Mouse (Mus musculus) cerebellum, adult 11 months (tissue): ENCODE data around the gene Cbx6.

Source experiments
- DNase-seq: peaks from one replicate; pipeline ENCODE4 v3.0.0; 2022

The Cbx6 gene

DNA sequence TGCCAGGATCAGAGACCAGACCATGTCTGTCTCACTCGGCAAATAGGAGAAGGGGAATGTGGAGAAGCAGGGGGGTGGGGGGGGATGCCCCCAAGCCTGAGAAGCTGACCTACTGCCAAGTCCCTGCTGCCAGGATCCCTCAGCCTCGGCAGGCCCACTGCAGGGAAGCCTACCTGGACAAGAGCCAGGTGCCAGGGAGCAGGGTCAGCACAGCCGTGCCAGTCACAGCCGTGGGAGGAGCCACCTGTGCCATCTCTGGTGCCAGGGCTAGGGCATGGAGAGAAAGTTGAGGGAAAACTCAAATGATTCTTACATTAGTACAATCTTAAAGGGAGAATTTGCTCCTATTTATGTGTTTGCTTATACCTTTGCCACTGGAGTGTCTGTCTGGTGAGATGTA is 32.2 kb downstream of the Cbx6 start:
- peak; percentile 71 for DNase-seq

DNA sequence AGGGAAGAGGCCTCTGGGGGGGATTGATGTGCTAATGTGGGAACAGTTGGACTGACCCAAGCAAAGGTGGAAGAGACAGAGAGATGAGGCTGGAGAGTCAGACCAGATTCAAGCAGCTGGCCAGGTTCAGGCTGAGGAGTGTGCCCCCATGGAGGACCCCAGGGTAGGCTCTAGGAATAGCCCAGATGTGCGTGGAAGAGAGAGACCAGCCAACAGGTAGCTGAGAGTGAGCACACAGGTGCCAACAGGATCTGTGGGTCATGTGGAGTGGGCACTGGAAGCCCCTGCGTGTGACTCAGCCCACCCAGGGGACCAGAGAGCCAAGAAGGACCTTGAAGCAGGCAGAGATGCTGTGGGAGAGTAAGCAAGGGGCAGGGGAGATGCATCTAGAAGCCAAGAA is 32.8 kb downstream of the Cbx6 start:
- DNase-seq, result no peak

DNA sequence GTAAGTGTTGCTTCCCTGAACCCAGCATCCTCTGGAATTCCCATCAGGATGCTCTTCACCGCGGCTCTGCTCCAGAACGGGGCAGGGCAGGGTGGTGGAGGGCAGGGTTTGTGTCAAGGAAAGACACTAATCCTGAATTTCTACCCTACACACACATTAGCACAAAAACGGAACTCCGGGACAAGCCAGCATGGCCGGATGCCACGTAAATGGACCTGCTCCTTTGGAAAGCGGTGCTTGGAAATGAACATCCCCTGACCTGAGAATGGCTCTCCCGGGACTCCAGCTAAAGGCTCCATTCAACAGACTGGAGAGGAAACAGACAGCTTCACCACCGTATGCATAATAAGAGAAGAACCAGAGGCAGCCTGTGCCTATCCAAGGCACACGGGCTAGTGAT is 33.8 kb downstream of the Cbx6 start:
- DNase-seq, result peak; percentile 38

DNA sequence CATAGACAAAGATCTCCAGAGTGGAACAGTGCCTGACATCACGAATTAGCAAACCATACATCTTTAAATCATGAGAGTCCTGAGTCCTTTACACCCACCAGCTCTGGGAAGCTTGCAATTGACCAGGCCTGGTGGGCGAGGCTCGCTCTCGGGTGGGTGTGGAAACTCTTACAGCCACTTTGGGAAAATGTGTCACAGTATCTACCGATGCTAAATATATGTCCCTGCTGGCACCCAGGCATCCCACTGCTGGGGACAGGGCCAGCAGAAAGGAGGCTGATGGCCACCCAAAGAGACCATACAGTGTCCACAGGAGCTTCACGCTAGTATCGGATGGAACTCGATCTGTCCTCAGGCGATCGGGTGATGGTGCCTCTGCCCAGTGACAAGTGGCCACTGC is 35.9 kb downstream of the Cbx6 start:
- DNase-seq, result no peak

DNA sequence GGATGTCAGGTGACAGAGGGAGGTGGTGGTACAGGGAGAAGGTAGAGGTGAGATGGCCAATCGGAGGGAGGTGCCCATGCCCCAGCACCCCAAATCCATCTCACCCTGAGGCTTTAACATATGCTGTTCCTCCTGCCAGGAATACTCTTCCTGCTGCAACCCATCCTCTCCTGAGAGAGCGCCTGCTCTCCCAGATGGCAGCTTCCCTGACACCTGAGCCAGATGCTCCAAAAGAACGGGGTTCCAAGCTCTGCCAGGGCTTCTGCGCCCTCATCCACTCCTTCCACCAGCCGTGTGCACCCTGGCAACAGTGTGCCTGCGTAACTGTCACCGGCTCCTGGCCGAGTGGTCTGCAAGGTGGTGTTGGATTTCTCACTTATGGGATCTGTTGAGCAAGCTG is 36.8 kb downstream of the Cbx6 start:
- DNase-seq, result peak; percentile 37

DNA sequence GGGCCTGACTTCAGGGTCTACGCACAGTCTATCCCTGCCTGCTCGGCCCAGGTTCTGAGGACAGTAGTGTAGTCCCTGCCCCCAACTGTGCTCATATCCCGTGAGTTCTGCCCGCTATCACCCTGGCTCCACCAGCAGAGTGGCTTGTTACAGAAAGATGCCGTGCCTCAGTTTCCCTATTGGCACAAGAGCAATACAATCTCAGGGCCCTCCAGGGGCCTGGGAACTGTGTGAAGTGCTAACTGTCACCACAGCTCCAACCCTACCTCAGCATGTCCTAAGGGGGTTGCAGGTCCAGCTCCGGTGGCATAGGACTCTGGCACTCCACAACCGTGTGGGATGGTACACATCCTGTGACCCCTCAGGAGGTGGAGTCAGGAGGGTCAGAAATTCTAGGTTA is 37.4 kb downstream of the Cbx6 start:
- no peak for DNase-seq

DNA sequence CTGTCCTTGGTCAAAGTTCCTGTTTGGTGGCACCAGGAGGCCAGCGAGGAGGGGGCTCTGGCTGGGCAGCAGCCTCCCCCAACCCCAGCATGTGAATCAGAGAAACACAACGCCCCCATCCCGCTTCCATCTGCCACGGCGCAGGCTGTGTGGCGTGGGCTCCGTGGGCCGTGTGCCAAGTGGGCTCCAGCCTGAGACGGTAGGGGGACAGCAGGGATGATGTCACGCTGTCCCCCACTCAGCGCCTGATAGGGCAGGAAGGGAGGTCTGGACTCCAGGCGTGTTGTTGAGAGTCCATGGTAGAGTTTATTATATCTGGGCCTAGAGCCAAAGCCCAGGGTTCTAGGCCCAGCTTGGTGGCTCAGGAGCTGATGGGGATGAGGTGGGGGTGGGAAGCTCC is 38.2 kb downstream of the Cbx6 start:
- no peak for DNase-seq

DNA sequence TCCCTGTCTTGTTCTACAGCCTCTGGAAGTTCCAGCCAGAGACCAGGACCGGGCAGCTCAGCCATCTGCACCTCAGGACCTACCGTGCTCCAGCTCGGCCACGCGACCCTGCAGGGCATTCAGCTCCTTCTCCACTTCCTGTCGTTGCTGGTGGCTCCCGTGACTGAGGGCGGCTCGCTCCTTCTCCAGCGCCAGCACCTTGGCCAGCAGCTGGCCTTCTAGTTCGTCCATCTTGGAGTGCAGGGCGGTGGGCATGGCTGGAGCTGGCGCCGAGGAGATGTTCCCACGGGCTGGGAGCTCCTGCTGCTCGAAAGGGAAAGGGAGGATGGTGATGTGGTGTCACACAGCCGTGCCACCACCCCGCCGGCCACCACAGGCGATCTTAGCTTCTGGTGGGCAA is 40.3 kb downstream of the Cbx6 start:
- no peak for DNase-seq

DNA sequence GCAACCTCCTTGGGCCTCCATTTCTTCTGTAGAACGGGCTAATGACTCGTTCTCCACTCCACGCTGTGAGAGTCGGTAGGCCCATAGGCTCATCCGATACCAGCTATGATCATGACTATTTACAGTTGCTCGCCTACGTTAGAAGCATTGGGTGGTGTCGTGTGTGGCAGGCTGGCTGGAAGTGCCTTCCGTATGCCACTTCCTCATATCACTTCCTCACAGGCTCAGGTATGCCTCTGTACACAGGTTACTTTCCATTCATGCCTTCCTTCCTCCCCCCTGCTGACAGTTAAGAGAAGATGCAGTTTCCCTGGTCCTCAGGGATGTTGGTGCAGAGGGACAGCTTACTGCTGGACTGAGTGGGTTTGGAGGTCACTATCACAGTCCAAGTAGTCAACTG is 41.4 kb downstream of the Cbx6 start:
- no peak for DNase-seq

DNA sequence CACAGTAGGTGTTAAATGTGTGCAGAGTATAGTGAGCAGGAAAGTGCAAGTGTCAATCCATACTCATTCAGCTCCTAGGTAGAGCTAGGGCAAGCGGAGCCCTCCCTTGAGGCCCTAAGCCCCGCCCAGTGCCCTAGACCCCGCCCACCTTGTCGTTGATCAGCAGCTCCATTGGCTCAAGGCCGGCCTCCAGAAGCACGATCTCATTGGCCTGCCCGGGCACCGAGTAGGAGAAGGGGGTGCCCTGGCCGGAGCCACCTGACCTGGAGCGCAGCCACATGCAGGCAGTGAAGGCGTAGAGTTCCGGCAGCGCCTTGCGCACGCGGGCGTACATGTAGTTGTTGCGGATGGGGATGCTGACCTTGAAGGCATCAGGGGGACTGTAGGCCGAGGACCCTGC is 42.0 kb downstream of the Cbx6 start:
- DNase-seq, result peak; percentile 53

DNA sequence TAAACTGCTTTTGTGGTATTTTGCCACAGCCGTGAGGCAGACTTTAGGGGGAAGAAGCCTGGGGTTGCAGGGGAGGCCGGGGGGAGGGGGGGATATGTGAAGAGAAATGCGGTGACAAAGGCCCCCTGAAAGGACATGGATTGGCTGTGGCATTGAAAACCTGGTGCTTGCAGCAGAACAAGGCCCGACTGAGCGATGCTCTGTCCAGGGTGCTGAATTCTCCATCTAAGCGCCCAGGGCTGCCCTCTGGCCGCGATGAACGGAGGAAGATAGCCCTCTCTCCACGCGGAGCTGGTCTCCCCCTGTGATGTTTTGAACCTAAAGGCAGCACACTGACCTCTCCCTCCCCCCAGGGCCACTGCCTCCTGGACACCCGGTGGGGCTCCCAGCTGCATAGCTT is 43.0 kb downstream of the Cbx6 start:
- DNase-seq, result no peak

DNA sequence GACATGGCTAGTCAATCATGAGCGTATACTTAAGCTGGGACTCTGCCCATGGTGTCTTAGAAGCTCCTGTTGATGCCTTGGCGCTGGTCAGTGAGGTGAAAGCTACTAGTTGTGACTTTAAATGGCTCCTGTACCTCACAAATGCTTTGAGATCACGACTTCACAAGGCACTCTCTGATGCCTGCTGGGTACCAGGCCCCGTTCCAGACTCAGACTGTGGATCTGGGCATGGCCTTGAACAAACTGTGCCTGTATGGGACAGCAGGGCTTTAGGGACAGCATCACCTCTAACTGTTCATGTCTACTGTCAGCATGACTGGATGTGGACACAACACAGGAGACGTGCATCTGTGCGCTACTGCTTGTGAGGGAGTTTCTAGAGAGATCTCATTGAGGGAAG is 43.6 kb downstream of the Cbx6 start:
- DNase-seq, result peak; percentile 53

DNA sequence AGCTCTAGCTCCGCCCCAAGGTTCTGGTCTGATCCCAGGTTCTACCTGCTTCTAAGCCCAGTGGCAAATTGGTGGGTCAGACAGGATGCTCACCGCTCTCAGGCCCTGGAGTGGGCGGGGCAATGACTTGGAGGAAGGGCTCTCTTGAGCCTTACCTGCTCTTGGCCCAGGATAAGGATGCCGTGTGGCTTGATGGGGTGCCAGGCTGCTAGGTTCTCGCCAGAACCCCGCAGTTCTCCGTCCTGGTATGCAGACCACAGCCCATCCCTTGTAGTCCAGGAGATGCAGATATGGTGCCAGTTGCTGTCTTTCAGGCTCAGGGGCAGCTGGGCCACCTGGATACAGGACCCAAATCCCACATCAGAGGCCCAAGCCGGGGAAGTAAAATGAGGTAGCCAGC is 44.4 kb downstream of the Cbx6 start:
- peak; percentile 56 for DNase-seq

DNA sequence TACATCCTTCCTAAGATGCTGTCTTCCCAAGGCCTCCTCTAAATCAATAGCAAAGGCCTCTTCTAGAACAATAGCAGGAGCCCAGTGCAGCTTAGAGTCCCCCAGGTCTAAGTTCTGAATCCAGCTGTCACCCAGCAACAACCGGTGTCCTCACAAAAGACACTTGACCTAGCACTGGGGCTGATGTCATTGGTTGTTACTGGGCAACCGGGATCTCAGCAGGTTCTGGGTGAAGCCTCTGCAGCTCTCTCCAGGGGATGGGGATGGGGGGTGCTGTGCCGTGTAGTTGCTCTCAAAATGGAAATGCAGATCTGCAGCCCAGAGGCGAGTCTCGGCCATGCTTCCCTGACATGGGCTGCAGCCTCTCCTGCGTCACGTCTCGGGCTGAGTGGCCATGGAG is 46.7 kb downstream of the Cbx6 start:
- no peak for DNase-seq

DNA sequence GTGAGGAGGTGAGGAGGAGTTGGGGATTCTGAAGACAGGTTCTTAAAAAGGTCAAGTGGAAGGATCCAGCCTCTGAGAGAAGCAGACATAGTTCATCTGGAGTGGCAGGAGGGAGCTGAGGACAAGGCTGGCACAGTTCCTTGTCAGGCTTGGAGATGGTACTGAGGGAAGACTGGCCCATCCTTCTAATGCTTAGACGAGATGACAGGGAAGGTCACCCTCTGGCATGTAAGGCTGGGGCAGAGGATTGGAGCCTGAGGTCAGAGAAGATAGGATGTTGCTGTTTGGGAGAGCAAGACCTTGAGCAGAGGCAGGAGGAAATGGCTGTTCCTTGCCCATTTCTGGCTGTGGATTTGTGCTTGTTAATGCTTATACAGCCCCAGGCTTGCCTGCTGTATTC is 49.4 kb downstream of the Cbx6 start:
- DNase-seq, result no peak

DNA sequence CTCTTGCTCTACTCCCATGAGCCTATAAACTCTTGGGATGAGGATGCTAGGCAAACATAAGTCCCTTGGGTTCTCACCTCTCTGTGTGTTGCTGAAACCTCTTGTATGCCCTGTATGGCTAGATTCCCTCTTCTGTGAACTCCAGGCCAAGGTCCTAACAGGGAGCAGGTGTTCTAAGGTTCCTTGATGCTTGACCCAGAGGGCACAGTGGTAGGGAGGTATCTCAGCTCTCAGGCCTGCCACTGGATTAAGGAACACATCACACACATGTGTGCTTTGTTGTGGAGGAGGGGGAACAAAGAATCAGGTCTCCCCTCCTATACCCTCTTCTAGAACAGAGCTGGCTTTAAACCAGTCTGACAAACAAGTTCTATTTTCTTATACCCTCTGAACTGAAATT is 56.7 kb downstream of the Cbx6 start, which contains the start of gene Dnal4:
Dnal4 (minus strand) TSS at position 101 of the 400 bp plus-strand sequence.
- no peak for DNase-seq

DNA sequence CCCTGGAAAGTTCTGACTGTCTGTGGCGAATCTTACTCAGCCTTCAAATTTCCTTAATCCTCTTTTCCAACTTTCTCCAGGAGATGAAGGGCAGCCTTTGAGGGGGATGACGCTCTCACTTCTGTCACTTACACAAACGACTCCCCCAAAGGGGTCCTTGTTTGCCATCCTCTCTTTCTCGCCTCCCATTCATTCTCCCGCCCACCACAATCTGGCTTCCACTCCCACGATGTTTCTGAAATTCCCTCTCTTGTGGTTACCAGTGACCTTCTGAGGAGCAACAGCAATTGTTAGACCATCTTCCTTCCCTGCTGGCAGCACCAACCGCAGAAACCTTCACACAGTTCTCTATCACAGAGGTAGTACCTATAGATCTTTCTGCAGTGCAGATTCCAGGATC is 58.8 kb downstream of the Cbx6 start:
- no peak for DNase-seq

DNA sequence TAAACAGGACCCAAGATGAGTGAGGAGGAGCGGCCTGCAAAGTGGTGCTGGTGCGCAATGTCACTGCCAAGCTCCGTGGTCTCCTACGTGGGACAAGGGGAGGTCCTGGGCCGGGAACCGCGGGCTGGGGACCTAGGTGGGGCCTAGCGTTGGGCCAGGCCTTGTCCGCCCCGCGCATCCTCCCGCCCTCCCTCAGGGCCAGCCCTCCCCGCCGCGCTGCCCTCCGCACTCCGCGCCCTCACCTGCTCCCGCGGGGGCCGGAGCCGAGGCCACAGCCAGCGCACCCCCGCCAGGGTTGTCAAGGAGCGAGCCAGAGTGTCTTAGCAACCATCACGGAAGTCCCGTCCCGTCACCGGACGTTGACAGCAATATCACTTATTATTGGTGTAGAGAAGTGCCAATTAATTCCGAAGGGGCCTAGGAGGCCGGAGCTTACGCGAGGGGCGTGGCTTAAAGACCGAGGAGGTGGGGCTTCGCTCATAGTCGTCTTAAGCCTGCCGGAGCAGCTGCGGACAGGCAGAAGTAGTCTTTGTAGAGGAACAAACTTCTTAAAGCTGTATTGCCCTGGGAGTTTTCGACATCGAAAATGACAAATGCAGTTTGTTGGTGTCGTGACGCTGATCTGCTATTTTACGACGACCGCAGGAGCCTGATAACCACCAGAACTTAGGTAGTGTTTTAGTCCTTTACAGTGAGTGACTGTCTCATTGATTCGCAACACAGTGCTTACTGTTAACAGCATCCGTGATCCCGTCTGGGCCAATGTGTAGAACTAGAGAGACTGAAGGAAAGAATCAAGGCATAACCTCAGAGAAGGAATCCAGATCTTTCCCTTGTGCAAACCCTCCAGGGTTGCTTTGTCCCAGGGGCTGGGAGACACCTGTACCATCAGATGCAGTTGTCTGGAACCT is 60.1 kb downstream of the Cbx6 start:
- peak; percentile 95 for DNase-seq
